Mouse (Mus musculus): ENCODE measurements at regions not wholly inside any gene's neighbourhood (a gene's known extent, or its start where the extent isn't known, plus 50 kb on each side); places are given as distances from the start of the nearest gene placed in this dataset.

DNA sequence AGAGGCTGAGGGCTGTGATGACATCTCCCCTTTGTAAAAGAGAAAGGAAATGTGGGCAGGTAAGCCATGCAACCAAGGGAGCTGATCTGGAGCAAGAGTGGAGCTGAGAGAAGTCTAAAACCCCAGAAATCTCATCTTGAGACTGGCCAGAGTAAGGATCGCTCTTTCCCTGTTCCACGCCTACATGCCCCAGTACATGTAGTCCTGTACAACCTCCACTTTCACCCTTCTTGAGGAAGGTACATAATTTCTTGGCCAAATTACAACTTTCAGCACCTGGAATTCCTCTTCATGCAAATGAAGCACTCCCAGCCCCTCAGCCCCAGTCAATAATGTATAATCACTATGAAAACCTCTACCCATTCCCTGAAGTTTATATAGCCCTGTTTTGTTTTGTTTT lies 60.2 kb upstream of the Cox10 start:
- no peak for TF ChIP-seq EP300 (IDR thresholded peaks at IDR 0.05; ENCODE audit: low read length)
- no peak for TF ChIP-seq PAX5 (IDR thresholded peaks at IDR 0.05; ENCODE audit: low read length)

All from CH12.LX (cell line).